Mouse (Mus musculus): Measurements from ENCODE around the gene Tgfbr3. TPM values are rescaled to one million over a fixed set of nuclear protein-coding genes. Genes with fewer than 3 reads are reported as not detected.
A peak's percentile ranks its signal among the peaks of the same experiment; 100 is the strongest.

Gene Tgfbr3
- total RNA-seq, 2 experiments from 2014 or later = 10.8 to 11.3 TPM

DNA sequence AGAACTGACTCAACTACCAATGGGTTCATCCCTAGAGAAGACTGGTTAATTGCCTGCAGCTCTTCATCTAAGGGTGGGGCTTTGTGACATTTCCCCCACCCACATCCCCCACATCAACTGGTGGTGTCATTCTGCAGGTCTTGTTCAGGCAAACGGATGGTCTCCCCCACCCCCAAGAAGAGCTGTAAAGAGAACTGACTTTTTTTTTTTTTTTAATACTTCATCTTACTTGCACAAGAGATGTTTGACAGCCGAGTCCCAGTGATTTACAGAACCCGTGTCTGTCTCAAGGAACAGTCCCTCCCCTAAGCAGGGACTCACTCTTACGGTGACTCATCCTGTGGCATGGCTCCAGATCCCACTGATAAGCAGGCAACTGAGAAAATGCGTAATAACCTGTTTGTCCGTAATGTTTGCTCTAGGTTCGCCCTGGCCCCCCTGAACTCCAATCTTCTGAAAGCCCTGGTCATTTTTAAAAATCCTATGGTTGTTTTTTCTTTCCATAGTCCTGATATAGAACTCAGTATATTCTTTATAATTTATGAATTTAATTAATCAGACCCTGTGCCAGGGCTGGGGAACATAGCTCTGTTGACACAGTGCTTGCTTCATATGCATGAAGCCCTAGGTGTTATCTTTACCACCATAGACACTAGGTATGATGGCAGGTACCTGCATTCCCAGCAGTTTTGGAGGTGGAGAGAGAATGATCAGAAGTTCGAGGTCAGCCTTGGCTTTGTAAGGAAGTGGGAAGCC lies 5.8 kb upstream of the Tgfbr3 start:
- no peak overlapping the region for H3K27ac ChIP-seq
- DNase-seq (ENCODE audit: extremely low spot score in 1 of 2, low spot score in 2 of 2) = no peak
- no peak; the same call in 1 of the 2 replicates for TF ChIP-seq CTCF (IDR thresholded peaks at IDR 0.05)
- H3K4me3 ChIP-seq = no peak overlapping the region
- intact Hi-C loops (cut with DNase I) = no loop called here

DNA sequence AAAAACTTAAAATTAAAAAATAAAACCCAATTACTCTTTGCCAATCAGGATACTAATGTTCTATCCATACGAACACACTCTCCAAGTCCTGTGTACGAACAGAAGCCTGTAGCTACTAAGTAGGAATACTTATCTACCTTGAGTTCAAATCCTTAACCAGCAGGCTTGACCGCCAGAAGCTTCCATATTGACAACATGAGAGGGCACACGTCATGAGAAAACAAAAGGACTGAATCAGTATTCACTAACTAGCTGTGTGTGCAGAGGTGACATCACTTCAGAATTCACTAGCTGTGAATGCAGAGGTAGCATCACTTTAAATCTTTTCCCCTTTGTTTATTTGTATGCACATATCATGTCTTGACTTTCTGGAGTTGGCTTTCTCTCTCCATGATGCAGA lies 4.6 kb upstream of the Tgfbr3 start:
- no peak for TF ChIP-seq CTCF (IDR thresholded peaks at IDR 0.05)
- intact Hi-C loops (cut with DNase I) = no loop called here
- no peak overlapping the region for H3K27ac ChIP-seq
- DNase-seq (ENCODE audit: extremely low spot score in 1 of 2, low spot score in 2 of 2) = no peak
- no peak overlapping the region for H3K4me3 ChIP-seq

DNA sequence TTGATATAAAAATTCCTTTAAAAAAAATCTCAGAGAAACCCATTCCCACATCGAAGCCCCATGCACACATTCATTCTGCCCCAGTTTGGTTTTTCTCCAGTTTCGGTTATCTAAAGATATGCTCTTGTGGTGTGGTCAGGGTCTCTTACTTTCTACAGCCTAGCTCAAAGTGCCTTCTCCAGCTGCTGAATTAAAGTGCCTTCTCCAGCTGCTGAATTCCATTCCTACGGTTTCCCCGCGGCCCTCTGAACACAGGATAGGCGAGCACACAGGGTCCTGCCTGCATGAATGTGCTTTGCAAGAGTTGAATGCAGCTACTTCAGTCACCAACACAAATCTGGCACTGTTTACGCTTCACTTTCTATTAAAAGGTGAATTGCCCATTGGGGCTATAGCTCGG lies 557 bp upstream of the Tgfbr3 start:
- intact Hi-C loops (cut with DNase I) = loop anchor here (2.0 to 10.0 kb wide), 2 partner anchors 121 to 295 kb away; no protein-coding TSS in a partner anchor
- DNase-seq (ENCODE audit: extremely low spot score in 1 of 2, low spot score in 2 of 2) = no peak
- H3K4me3 ChIP-seq = peak overlapping the region; percentile 89
- no peak for TF ChIP-seq CTCF (IDR thresholded peaks at IDR 0.05)
- H3K27ac ChIP-seq = no peak overlapping the region

DNA sequence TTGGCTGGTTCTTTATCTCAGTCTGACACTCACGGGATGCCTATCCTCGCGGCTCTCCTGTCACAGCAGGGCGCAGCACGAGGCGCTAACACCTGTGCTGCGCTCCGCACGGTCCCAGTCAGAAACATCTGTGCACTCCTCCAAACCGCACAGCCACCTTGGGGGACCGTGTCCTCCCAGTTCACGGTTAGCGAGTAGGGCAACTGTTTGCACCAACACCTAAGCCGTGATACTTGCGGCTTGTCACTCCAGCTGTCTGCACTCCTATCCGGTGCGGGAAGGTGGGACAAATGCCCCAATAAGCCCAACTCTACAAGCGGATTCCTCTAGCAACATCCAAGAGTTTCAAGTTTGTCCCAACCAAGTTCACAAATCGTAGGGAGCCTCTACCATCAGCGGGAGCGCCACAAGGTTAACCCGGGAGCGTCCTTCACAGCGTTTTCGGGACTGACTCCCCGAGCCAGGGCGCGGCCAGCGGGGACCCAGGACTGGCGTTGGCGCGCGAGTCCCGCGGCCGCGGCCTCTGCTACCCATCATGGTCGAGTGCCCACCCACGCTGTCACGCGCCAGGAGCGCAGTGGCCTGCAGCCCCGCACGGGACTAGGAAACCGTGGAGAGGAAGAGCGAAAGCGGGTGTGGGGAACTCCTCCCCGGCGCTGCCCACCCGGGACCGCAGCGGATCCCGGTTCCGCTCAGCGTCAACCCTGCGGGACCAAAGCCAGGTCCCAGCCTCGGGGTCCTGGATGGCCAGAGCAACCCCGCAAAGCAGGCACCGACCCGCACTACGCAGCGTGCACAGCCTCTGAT lies 799 bp downstream of the Tgfbr3 start:
- TF ChIP-seq CTCF (IDR thresholded peaks at IDR 0.05) = no peak
- H3K4me3 ChIP-seq = peak overlapping the region; percentile 89
- intact Hi-C loops (cut with DNase I) = loop anchor here (2.0 to 10.0 kb wide), 2 partner anchors 120 to 294 kb away; no protein-coding TSS in a partner anchor
- peak overlapping the region; percentile 66 for H3K27ac ChIP-seq
- peak in 1 of 2 experiments; percentile 30 for DNase-seq (ENCODE audit: extremely low spot score in 1 of 2, low spot score in 2 of 2)

GRCm38 (mm10) chr5:107287908-107288267 lies 1.5 kb downstream of the Tgfbr3 start:
- H3K4me3 ChIP-seq = peak overlapping the region; percentile 89
- no peak for DNase-seq (ENCODE audit: extremely low spot score in 1 of 2, low spot score in 2 of 2)
- H3K27ac ChIP-seq = no peak overlapping the region
- TF ChIP-seq CTCF (IDR thresholded peaks at IDR 0.05) = no peak
- intact Hi-C loops (cut with DNase I) = loop anchor here (2.0 to 10.0 kb wide), 2 partner anchors 119 to 293 kb away; no protein-coding TSS in a partner anchor

DNA sequence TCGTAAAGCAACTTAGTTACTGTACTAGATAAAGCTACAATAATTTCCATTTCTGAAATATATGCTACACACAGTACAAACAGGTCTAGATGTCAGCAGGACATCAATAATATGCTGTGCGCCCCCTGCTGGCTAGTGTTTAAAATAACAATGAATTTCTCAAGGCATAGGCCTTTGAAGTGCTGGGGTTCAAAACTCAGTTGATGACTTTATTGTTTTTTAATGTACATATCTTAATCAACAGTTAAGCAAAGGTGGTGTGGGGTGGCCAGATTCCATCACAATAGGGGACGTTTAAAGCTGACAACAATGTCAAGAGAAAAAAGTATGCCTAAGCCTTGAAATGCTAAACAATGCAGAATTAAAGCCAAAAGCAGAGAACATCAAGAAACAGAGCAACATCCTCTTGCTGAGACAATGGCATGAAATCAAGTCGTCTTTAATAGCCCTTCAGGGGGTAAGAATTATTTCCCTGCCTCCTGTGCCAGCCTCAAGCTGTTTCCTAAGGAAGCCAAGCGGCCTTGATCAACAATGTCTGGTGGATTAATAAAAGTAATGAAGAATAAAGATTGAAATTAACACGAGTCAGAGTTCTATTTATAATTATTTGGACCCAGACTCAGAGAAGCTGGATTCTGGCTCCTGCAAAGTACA lies 2.0 kb downstream of the Tgfbr3 start:
- peak; percentile 79 for TF ChIP-seq CTCF (IDR thresholded peaks at IDR 0.05)
- H3K27ac ChIP-seq = no peak overlapping the region
- H3K4me3 ChIP-seq = no peak overlapping the region; the same call in 1 of the 2 replicates
- DNase-seq (ENCODE audit: extremely low spot score in 1 of 2, low spot score in 2 of 2) = peak; percentile 53 to 61
- intact Hi-C loops (cut with DNase I) = loop anchor here (10.0 kb wide), 1 partner anchor 293 kb away; no protein-coding TSS in a partner anchor

GRCm38 (mm10) chr5:107285563-107285962 lies 3.9 kb downstream of the Tgfbr3 start:
- Histone ChIP-seq H3K27ac (no peak overlapping the region), H3K4me3 (no peak overlapping the region)
- no peak for DNase-seq (ENCODE audit: extremely low spot score in 1 of 2, low spot score in 2 of 2)
- no peak for TF ChIP-seq CTCF (IDR thresholded peaks at IDR 0.05)
- intact Hi-C loops (cut with DNase I) = loop anchor here (10.0 kb wide), 1 partner anchor 291 kb away; no protein-coding TSS in a partner anchor

DNA sequence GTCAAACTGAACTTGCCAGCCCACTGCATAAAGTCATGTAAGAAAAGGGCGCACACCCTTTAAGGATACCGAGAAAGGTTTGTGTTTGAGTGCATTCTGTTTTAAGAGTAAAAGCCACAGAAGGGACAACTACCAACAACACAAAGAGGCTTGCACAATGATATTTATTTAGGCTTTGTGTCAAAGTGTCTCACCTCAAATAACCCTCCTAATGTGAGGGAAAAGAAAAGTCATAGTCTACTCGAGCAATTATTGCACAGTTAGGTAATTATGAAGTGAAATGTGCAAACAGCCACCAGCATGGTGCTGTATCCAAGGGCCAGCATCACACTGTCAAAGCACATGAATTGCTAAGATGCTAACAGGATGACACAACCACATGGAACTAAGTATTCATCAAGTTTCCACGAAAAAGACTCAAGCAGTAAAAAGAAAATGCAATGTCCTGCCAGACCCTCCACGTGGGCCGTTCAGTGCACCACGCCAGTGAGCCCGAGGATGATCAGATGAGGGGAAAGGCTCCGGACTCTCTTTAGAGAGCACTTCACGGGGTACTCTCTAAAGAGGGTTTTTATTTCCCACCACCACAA lies 5.4 kb downstream of the Tgfbr3 start:
- no peak for TF ChIP-seq CTCF (IDR thresholded peaks at IDR 0.05)

GRCm38 (mm10) chr5:107282561-107283307 lies 6.7 kb downstream of the Tgfbr3 start:
- TF ChIP-seq CTCF (IDR thresholded peaks at IDR 0.05) = no peak
- H3K4me3 ChIP-seq = no peak overlapping the region
- no peak overlapping the region for H3K27ac ChIP-seq
- DNase-seq (ENCODE audit: extremely low spot score in 1 of 2, low spot score in 2 of 2) = no peak
- intact Hi-C loops (cut with DNase I) = loop anchor here (10.0 kb wide), 1 partner anchor 288 kb away; no protein-coding TSS in a partner anchor

More for the DNA sequence above, 5.4 kb downstream of the Tgfbr3 start:
- intact Hi-C loops (cut with DNase I) = loop anchor here (10.0 kb wide), 1 partner anchor 289 kb away; no protein-coding TSS in a partner anchor
- H3K27ac ChIP-seq = no peak overlapping the region
- DNase-seq (ENCODE audit: extremely low spot score in 1 of 2, low spot score in 2 of 2) = no peak
- no peak overlapping the region for H3K4me3 ChIP-seq

- no peak overlapping the region for H3K27ac ChIP-seq
- no peak for TF ChIP-seq CTCF (IDR thresholded peaks at IDR 0.05)
- DNase-seq (ENCODE audit: extremely low spot score in 1 of 2, low spot score in 2 of 2) = no peak
- H3K4me3 ChIP-seq = no peak overlapping the region
- intact Hi-C loops (cut with DNase I) = no loop called here
Measured at GRCm38 (mm10) chr5:107279263-107279662, 10.2 kb downstream of the Tgfbr3 start.

All from left cerebral cortex, adult 2 months (tissue).